Mouse (Mus musculus): ENCODE results near the gene Iars. TPM values are rescaled to one million over a fixed set of nuclear protein-coding genes. Genes with fewer than 3 reads are reported as not detected.
A peak's percentile ranks its signal among the peaks of the same experiment; 100 is the strongest.

Gene Iars
- polyA plus RNA-seq (2012; fragmentation: generic; extraction: Trizol) = 58.7 TPM
- long read RNA-seq, experiment 1, full-length matches to known transcripts = 7 of 10 reads
- long read RNA-seq, experiment 1, partial matches to known transcripts = 0 of 10 reads
- long read RNA-seq, experiment 1, other reads (novel, unspliced or antisense) = 3 of 10 reads
- long read RNA-seq, experiment 2, full-length matches to known transcripts = 219 of 274 reads
- long read RNA-seq, experiment 2, partial matches to known transcripts = 27 of 274 reads
- long read RNA-seq, experiment 2, other reads (novel, unspliced or antisense) = 28 of 274 reads

GRCm38 (mm10) chr13:49681351-49682232 lies at the start of gene Iars:
Gene Iars, plus strand, starts transcription at chr13:49682100.
- peaks cover 49% of the 10 kb centered on the region for H3K79me2 ChIP-seq (ENCODE audit: control insufficient read depth, insufficient read depth)
- H3K4me3 ChIP-seq (ENCODE audit: insufficient read depth, poor library complexity, severe bottlenecking) = peak within 1 kb of the TSS; percentile 89
- H3ac ChIP-seq (ENCODE audit: control insufficient read depth, insufficient read length, low read depth) = peak within 1 kb of the TSS; percentile 72
- peaks cover 46% of the 10 kb centered on the region for H3K79me3 ChIP-seq (ENCODE audit: low read depth)
- H3K27me3 ChIP-seq (ENCODE audit: control insufficient read depth, insufficient read depth, insufficient read length) = no peaks in the 10 kb centered on the region
- no peak for TF ChIP-seq USF1 (IDR thresholded peaks at IDR 0.05; ENCODE audit: low read depth)
- TF ChIP-seq MYOD1 (IDR thresholded peaks at IDR 0.05; ENCODE audit: control insufficient read depth, insufficient read length, low read depth) = no peak
- TF ChIP-seq CEBPB (IDR thresholded peaks at IDR 0.05; ENCODE audit: low read depth) = peak; percentile 95
- TF ChIP-seq MAX (IDR thresholded peaks at IDR 0.05) = peak; percentile 94
- TF ChIP-seq FOSL1 (IDR thresholded peaks at IDR 0.05; ENCODE audit: insufficient read depth, low read length, poor library complexity, severe bottlenecking) = no peak
- H3K36me3 ChIP-seq (ENCODE audit: control insufficient read depth, insufficient read depth) = peaks cover 38% of the 10 kb centered on the region

DNA sequence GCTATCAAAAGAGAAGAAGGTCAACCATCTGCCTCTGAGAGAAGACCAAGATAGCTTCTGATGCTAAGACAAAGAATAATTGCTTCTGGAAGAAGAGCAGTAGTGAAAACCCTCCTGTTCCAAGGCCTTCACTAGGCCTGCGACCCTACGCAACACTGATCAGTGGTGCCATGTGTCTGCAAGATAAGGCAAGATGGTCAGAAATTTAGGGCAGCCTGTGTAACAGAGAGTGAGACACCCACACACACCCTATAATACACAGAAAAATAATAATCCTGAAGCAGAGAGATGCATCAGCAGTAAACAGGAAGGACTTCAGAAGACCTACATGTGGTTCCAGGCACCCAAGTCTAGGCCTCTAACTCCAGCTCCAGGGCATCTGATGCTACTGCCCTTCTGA lies 41.9 kb upstream of the Iars start:
- Histone ChIP-seq H3K79me2 (ENCODE audit: control insufficient read depth, insufficient read depth) (no peaks in the 10 kb centered on the region), H3K27me3 (ENCODE audit: control insufficient read depth, insufficient read depth, insufficient read length) (no peaks in the 10 kb centered on the region), H3K4me3 (ENCODE audit: insufficient read depth, poor library complexity, severe bottlenecking) (no peak overlapping the region), H3K36me3 (ENCODE audit: control insufficient read depth, insufficient read depth) (peaks cover 22% of the 10 kb centered on the region), H3ac (ENCODE audit: control insufficient read depth, insufficient read length, low read depth) (no peak overlapping the region), H3K79me3 (ENCODE audit: low read depth) (no peaks in the 10 kb centered on the region)
- TF ChIP-seq MAX (IDR thresholded peaks at IDR 0.05) (no peak), CEBPB (IDR thresholded peaks at IDR 0.05; ENCODE audit: low read depth) (no peak), USF1 (IDR thresholded peaks at IDR 0.05; ENCODE audit: low read depth) (no peak)

GRCm38 (mm10) chr13:49642650-49643049 lies 39.2 kb upstream of the Iars start:
- peaks cover 24% of the 10 kb centered on the region for H3K36me3 ChIP-seq (ENCODE audit: control insufficient read depth, insufficient read depth)
- TF ChIP-seq MYOG (IDR thresholded peaks at IDR 0.05; ENCODE audit: control insufficient read depth, extremely low read depth, insufficient read length) (no peak), FOSL1 (IDR thresholded peaks at IDR 0.05; ENCODE audit: insufficient read depth, low read length, poor library complexity, severe bottlenecking) (peak; percentile 22)
- no peaks in the 10 kb centered on the region for H3K79me3 ChIP-seq (ENCODE audit: low read depth)
- no peaks in the 10 kb centered on the region for H3K27me3 ChIP-seq (ENCODE audit: control insufficient read depth, insufficient read depth, insufficient read length)
- H3ac ChIP-seq (ENCODE audit: control insufficient read depth, insufficient read length, low read depth) = no peak overlapping the region
- H3K79me2 ChIP-seq (ENCODE audit: control insufficient read depth, insufficient read depth) = no peaks in the 10 kb centered on the region
- no peak overlapping the region for H3K4me3 ChIP-seq (ENCODE audit: insufficient read depth, poor library complexity, severe bottlenecking)

DNA sequence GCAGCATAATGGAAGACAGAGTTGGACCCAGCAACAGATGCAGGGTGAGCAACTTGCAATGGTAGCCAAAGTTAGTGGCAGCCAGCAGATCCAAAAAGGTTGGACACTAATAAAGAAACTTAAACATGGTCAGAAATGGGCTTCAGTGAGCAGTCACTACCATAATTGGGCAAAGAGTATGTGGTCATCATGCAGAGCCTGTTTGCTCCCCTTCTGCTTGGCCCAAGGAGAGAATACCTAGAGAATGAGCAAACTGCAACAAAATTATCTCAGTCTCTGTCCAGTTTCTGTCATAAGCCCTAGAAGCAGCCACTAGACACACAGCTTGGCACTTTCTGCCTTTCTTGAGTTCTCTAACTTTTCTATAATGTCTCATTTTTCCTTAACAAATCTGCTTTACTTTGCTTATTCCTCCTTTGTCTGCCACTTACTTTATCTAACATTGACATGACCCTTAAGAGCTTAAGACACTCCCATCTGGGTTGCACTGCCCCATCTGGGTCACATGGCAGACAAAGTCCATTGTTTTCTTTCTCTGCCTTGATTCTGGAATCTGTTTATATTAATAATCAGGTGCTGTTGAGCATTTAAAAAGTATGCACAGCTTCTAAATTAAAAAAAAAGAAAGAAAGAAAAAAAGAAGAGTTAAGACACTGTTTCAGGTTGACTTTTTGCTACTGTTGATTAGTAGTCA lies 38.1 kb upstream of the Iars start:
- no peaks in the 10 kb centered on the region for H3K79me2 ChIP-seq (ENCODE audit: control insufficient read depth, insufficient read depth)
- H3K36me3 ChIP-seq (ENCODE audit: control insufficient read depth, insufficient read depth) = peaks cover 15% of the 10 kb centered on the region
- TF ChIP-seq FOSL1 (IDR thresholded peaks at IDR 0.05; ENCODE audit: insufficient read depth, low read length, poor library complexity, severe bottlenecking) = no peak
- TF ChIP-seq USF1 (IDR thresholded peaks at IDR 0.05; ENCODE audit: low read depth) = peak; percentile 25
- TF ChIP-seq MYOD1 (IDR thresholded peaks at IDR 0.05; ENCODE audit: control insufficient read depth, insufficient read length, low read depth) = no peak
- TF ChIP-seq CEBPB (IDR thresholded peaks at IDR 0.05; ENCODE audit: low read depth) = no peak
- no peak overlapping the region for H3ac ChIP-seq (ENCODE audit: control insufficient read depth, insufficient read length, low read depth)
- H3K79me3 ChIP-seq (ENCODE audit: low read depth) = no peaks in the 10 kb centered on the region
- H3K27me3 ChIP-seq (ENCODE audit: control insufficient read depth, insufficient read depth, insufficient read length) = no peaks in the 10 kb centered on the region
- H3K4me3 ChIP-seq (ENCODE audit: insufficient read depth, poor library complexity, severe bottlenecking) = no peak overlapping the region

DNA sequence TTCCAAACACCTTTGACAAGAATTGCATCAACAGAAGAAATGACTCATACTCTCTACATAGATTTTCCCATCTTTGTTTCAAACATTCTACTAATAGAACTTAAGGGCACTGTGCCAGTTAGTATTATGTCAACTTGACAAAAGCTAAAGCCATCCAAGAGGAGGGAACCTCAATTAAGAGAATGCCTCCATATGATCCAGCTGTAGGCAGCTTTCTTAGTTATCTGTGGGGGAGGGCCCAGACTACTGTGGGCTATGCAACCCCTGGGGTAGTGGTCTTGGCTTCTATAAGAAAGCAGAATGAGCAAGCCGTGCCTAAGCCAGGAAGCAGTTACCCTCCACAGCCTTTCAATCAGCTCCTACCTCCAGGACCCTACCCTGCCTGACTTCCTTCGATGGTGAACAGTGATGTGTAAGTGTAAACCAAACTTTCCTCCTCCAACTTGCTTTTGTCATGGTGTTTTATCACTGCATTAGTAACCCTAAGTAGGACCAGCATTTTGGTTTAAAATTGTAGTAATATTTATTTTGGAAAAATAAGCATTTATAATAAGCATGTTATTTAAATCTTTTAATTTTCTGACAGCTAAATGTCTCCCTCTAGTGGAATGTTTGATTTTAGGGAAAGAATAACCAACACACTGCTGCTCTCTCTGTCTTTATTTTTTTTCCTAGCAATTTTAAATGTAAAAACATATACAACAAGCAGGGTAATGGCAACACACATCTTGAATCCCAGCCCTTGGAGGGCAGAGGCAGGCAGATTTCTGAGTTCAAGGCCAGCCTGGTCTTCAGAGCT lies 37.0 kb upstream of the Iars start:
- H3K79me3 ChIP-seq (ENCODE audit: low read depth) = no peaks in the 10 kb centered on the region
- no peaks in the 10 kb centered on the region for H3K27me3 ChIP-seq (ENCODE audit: control insufficient read depth, insufficient read depth, insufficient read length)
- TF ChIP-seq CTCF (IDR thresholded peaks at IDR 0.05; ENCODE audit: control insufficient read depth, insufficient read depth, insufficient read length) (no peak), CEBPB (IDR thresholded peaks at IDR 0.05; ENCODE audit: low read depth) (no peak), MYOG (IDR thresholded peaks at IDR 0.05; ENCODE audit: control insufficient read depth, extremely low read depth, insufficient read length) (no peak), MYOD1 (IDR thresholded peaks at IDR 0.05; ENCODE audit: control insufficient read depth, insufficient read length, low read depth) (no peak), USF1 (IDR thresholded peaks at IDR 0.05; ENCODE audit: low read depth) (no peak), FOSL1 (IDR thresholded peaks at IDR 0.05; ENCODE audit: insufficient read depth, low read length, poor library complexity, severe bottlenecking) (no peak), MAX (IDR thresholded peaks at IDR 0.05) (no peak)
- no peak overlapping the region for H3K4me3 ChIP-seq (ENCODE audit: insufficient read depth, poor library complexity, severe bottlenecking)
- H3K79me2 ChIP-seq (ENCODE audit: control insufficient read depth, insufficient read depth) = no peaks in the 10 kb centered on the region
- peaks cover 15% of the 10 kb centered on the region for H3K36me3 ChIP-seq (ENCODE audit: control insufficient read depth, insufficient read depth)
- H3ac ChIP-seq (ENCODE audit: control insufficient read depth, insufficient read length, low read depth) = no peak overlapping the region
